Mouse (Mus musculus): ENCODE data around the gene C130032M10Rik. TPM values are rescaled to one million over a fixed set of nuclear protein-coding genes. Genes with fewer than 3 reads are reported as not detected.
"Not testable (repeated sequence)": the region's sequence is repeated elsewhere in the genome, so short reads cannot be mapped to it uniquely, and the experiment has no call there.

The C130032M10Rik gene
- polyA plus RNA-seq, 1 experiment: not detected

DNA sequence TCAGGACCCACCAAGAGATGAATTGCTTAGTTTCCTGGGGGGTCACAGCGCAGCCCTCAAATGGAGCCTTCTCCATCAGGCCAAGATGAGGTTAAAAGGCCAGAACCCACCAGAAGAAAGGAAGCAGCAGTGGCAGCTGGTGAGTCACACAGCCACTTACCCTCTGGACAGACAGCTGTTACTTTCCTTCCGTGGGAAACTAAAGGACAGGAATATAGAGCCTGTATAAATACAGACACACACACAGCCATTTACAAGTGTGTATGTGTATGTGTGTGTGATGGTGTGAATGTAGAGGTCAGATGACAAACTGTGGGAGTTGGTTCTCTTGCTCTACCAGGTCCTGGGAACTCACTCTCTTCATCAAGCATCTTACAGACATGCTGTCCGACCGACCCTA, 8.9 kb upstream of the C130032M10Rik start:
- Histone ChIP-seq H3K4me3 (ENCODE audit: insufficient read depth, low read depth, low read length) (no peak overlapping the region), H3K27ac (ENCODE audit: insufficient read depth, low read depth, low read length) (no peak overlapping the region), H3K4me1 (ENCODE audit: control insufficient read depth, insufficient read depth, low read length) (no peaks in the 10 kb centered on the region)
- WGBS: 80% methylated on average over 4 of the region's 4 CpGs
- no peak for TF ChIP-seq CTCF (IDR thresholded peaks at IDR 0.05; ENCODE audit: insufficient read depth, low read depth, low read length)
- TF ChIP-seq POLR2A (IDR thresholded peaks at IDR 0.05; ENCODE audit: insufficient read depth, low read depth, low read length): no peak

DNA sequence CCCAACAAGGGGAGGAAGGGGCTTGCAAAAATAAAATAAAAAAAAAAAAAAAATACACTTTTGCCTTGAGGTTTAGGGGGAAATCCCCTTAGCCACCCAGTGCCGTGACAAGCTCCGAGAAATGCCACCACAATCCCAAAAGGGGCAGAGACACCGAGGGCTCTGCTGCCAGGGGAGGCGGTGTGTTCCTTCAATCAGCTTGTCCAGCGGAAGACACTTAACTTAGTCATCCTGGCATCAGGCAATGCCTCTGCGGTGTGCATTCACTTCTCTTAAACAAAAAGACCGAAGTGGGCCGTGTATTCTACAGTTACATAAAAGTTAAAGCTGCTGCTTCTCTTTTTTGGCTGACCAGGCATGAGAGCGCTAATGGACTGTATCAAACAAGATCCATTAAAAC, 8.1 kb upstream of the C130032M10Rik start:
- TF ChIP-seq POLR2A (IDR thresholded peaks at IDR 0.05; ENCODE audit: insufficient read depth, low read depth, low read length) (no peak), CTCF (IDR thresholded peaks at IDR 0.05; ENCODE audit: insufficient read depth, low read depth, low read length) (no peak)
- Histone ChIP-seq H3K4me3 (ENCODE audit: insufficient read depth, low read depth, low read length) (no peak overlapping the region), H3K27ac (ENCODE audit: insufficient read depth, low read depth, low read length) (no peak overlapping the region), H3K4me1 (ENCODE audit: control insufficient read depth, insufficient read depth, low read length) (no peaks in the 10 kb centered on the region)
- WGBS: 76% methylated on average over 9 of the region's 9 CpGs

GRCm38 (mm10) chr9:114509785-114510184, 5.7 kb upstream of the C130032M10Rik start:
- Histone ChIP-seq H3K27ac (ENCODE audit: insufficient read depth, low read depth, low read length) (no peak overlapping the region), H3K4me3 (ENCODE audit: insufficient read depth, low read depth, low read length) (no peak overlapping the region), H3K4me1 (ENCODE audit: control insufficient read depth, insufficient read depth, low read length) (no peaks in the 10 kb centered on the region)
- WGBS: 96% methylated on average over 9 of the region's 9 CpGs
- TF ChIP-seq POLR2A (IDR thresholded peaks at IDR 0.05; ENCODE audit: insufficient read depth, low read depth, low read length): no peak
- no peak for TF ChIP-seq CTCF (IDR thresholded peaks at IDR 0.05; ENCODE audit: insufficient read depth, low read depth, low read length)

- H3K4me1 ChIP-seq (ENCODE audit: control insufficient read depth, insufficient read depth, low read length): peaks cover 3% of the 10 kb centered on the region; the same call in 1 of the 2 replicates
- TF ChIP-seq CTCF (IDR thresholded peaks at IDR 0.05; ENCODE audit: insufficient read depth, low read depth, low read length) (no peak), POLR2A (IDR thresholded peaks at IDR 0.05; ENCODE audit: insufficient read depth, low read depth, low read length) (no peak)
- H3K4me3 ChIP-seq (ENCODE audit: insufficient read depth, low read depth, low read length): no peak overlapping the region
- 98% methylated on average over 21 of the region's 21 CpGs for WGBS
- no peak overlapping the region for H3K27ac ChIP-seq (ENCODE audit: insufficient read depth, low read depth, low read length)
Observed at GRCm38 (mm10) chr9:114512831-114513230, 2.7 kb upstream of the C130032M10Rik start.

DNA sequence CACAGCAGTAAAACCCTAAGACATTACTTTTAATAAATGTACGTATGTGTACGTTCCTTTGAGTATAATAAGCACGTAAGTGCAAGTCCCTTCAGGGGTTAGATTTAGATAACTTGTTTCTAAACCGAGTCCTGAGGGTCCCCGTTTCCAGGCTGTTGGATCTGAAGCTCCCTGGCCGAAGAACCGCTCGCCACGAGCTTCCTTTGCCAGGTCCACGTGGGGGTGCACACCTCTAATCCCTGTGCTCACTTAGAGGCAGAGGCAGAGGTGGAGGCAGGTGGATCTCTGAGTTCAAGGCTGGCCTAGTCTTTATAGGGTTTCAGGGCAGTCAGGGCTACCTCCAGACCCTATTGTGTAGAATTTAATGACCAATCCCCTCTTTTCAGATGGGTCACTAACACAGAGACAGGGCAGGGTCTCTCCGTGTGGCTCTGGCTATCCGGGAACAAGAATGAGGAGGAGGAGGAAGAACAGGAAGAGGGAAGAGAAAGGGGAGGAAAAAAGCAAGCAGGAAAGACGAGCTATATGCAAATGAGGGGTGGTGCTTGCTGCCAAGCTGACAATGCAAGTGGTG, 2.5 kb downstream of the C130032M10Rik start:
- Histone ChIP-seq H3K4me3 (ENCODE audit: insufficient read depth, low read depth, low read length) (no peak overlapping the region), H3K27ac (ENCODE audit: insufficient read depth, low read depth, low read length) (no peak overlapping the region), H3K4me1 (ENCODE audit: control insufficient read depth, insufficient read depth, low read length) (peaks cover 3% of the 10 kb centered on the region; the same call in 1 of the 2 replicates)
- no peak for TF ChIP-seq POLR2A (IDR thresholded peaks at IDR 0.05; ENCODE audit: insufficient read depth, low read depth, low read length)
- no peak for TF ChIP-seq CTCF (IDR thresholded peaks at IDR 0.05; ENCODE audit: insufficient read depth, low read depth, low read length)
- WGBS: 79% methylated on average over 13 of the region's 13 CpGs

DNA sequence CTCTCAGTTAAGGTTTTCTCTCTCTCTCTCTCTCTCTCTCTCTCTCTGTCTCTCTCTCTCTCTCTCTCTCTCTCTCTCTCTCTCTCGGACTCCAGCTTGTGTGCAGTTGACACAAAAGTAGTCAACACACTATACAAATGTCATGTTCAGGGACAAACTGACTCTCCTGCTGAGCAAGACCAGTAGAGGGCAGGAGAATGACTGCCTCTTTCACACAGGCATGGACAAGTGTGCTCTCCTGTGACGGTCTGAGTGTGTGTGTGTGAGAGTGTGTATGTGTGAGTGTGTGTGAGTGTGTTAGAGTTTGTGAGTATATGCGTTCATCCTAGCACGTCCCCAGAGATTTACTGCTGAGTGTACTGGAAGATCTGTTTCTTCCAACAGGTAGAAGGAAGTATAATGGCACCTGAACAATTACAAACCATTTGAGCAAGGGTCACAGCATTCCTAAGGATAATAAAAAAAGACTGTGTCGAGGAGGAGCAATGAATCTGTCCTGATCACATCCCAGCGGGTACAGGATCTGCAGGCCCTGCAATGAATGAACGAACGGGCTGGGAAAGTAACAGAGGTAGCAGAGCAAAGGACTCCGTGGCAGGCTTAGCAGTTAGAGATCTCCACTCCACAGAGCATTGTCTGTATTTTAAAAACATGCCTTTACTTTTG, 3.4 kb downstream of the C130032M10Rik start:
- no peak overlapping the region for H3K4me3 ChIP-seq (ENCODE audit: insufficient read depth, low read depth, low read length)
- TF ChIP-seq CTCF (IDR thresholded peaks at IDR 0.05; ENCODE audit: insufficient read depth, low read depth, low read length) (no peak), POLR2A (IDR thresholded peaks at IDR 0.05; ENCODE audit: insufficient read depth, low read depth, low read length) (no peak)
- 74% methylated on average over 9 of the region's 9 CpGs for WGBS
- H3K4me1 ChIP-seq (ENCODE audit: control insufficient read depth, insufficient read depth, low read length): peaks cover 3% of the 10 kb centered on the region; the same call in 1 of the 2 replicates
- no peak overlapping the region for H3K27ac ChIP-seq (ENCODE audit: insufficient read depth, low read depth, low read length)

DNA sequence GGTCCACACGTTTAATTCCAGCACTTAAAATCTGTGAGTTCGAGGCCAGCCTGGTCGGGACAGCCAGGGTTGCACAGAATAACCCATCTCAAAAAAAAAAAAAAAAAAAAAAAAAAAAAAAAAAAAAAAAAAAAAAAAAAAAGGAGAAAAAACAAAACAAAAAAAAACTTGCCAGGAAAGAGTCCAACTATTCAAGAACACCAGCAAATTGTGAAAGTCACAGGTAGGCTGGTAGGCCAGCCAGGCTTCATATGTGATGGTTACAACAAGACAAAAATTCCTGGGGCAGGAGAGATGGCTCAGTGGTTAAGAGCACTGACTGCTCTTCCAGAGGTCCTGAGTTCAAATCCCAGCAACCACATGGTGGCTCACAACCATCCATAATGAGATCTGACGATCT, 5.0 kb downstream of the C130032M10Rik start:
- H3K4me1 ChIP-seq (ENCODE audit: control insufficient read depth, insufficient read depth, low read length); H3K27ac ChIP-seq (ENCODE audit: insufficient read depth, low read depth, low read length); H3K4me3 ChIP-seq (ENCODE audit: insufficient read depth, low read depth, low read length): not testable (repeated sequence)
- 84% methylated on average over 4 of the region's 4 CpGs for WGBS

- 66% methylated on average over 5 of the region's 5 CpGs for WGBS
- Histone ChIP-seq H3K4me3 (ENCODE audit: insufficient read depth, low read depth, low read length) (no peak overlapping the region), H3K27ac (ENCODE audit: insufficient read depth, low read depth, low read length) (no peak overlapping the region), H3K4me1 (ENCODE audit: control insufficient read depth, insufficient read depth, low read length) (peaks cover 3% of the 10 kb centered on the region; the same call in 1 of the 2 replicates)
- TF ChIP-seq CTCF (IDR thresholded peaks at IDR 0.05; ENCODE audit: insufficient read depth, low read depth, low read length) (no peak), POLR2A (IDR thresholded peaks at IDR 0.05; ENCODE audit: insufficient read depth, low read depth, low read length) (no peak)
Observed at GRCm38 (mm10) chr9:114522041-114522440, 6.5 kb downstream of the C130032M10Rik start.

DNA sequence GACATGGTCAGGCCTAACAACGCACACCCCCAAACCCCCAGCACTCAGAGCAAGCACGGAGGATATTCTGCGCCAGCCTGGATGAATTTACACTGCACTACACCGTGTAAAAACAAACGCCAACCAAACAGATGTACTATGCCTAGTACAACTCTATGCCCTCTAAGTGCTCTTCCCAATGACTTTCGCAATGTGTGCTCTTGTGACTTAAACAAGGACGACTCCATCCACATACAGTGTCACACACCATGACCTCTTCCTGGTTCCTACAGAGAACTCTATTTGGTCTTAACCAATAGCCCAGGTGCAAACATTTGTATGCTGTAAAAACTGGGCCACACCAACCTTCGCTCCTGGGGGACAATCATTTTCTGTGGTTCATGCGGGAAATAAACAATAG, 7.0 kb downstream of the C130032M10Rik start:
- 95% methylated on average over 9 of the region's 9 CpGs for WGBS
- no peak for TF ChIP-seq CTCF (IDR thresholded peaks at IDR 0.05; ENCODE audit: insufficient read depth, low read depth, low read length)
- no peak for TF ChIP-seq POLR2A (IDR thresholded peaks at IDR 0.05; ENCODE audit: insufficient read depth, low read depth, low read length)
- no peak overlapping the region for H3K4me3 ChIP-seq (ENCODE audit: insufficient read depth, low read depth, low read length)
- H3K4me1 ChIP-seq (ENCODE audit: control insufficient read depth, insufficient read depth, low read length): peaks cover 6% of the 10 kb centered on the region; the same call in 1 of the 2 replicates
- no peak overlapping the region for H3K27ac ChIP-seq (ENCODE audit: insufficient read depth, low read depth, low read length)
